Mouse (Mus musculus): ENCODE measurements around the gene Vars.
"Not testable (repeated sequence)": the region's sequence is repeated elsewhere in the genome, so short reads cannot be mapped to it uniquely, and the experiment has no call there.

Vars gene

DNA sequence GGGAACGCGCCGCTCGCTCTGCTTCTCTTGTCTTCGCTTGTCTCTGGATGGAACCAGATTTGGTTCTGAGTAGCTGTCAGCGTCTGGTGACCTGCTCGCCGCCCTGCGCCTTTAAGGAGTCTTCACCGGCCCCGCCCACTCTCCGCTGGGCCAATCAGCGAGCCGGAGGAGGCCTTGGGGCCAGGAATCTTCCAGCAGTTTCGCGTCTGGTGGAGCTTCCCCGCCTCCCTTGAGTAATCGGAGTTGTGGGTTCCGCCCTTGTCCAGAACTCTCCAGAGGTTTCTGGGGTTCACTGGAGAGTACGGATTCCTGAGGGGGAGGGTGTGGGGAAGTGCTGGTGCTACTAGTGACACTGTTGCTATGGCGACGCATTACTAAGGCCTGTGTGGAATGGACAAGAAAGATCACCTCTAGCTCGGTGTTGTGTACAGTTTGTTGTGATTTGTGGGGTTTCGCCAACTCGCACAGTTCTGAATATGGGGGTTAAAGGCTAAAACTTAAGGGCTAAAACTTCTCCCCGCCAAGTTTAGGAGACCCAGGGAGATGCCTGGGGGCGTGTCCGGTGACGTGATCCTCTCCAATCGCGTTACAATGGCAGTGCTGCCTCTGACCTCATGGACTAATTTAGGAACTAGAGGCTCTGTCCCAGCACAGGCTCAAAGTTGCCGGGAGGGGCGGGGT lies 28.6 kb upstream of the Vars start, which contains the start of the genes Hspa1a and Hspa1l:
Gene Hspa1a (minus strand): TSS at position 88 of the 681 bp plus-strand sequence.
Gene Hspa1l (plus strand): TSS at position 635 of the 681 bp plus-strand sequence.
- DNase-seq (ENCODE audit: low spot score): peak; percentile 75

- DNase-seq (ENCODE audit: low spot score): no peak
Measured at GRCm38 (mm10) chr17:34975581-34976492, 24.9 kb upstream of the Vars start.

DNA sequence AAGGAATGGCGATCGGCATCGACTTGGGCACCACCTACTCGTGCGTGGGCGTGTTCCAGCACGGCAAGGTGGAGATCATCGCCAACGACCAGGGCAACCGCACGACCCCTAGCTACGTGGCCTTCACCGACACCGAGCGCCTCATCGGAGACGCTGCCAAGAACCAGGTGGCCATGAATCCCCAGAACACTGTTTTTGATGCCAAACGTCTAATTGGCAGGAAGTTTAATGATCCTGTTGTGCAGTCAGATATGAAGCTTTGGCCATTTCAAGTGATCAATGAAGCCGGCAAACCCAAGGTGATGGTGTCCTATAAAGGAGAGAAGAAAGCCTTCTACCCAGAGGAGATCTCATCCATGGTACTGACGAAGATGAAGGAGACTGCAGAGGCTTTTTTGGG lies 23.8 kb upstream of the Vars start:
- no peak for DNase-seq (ENCODE audit: low spot score)

DNA sequence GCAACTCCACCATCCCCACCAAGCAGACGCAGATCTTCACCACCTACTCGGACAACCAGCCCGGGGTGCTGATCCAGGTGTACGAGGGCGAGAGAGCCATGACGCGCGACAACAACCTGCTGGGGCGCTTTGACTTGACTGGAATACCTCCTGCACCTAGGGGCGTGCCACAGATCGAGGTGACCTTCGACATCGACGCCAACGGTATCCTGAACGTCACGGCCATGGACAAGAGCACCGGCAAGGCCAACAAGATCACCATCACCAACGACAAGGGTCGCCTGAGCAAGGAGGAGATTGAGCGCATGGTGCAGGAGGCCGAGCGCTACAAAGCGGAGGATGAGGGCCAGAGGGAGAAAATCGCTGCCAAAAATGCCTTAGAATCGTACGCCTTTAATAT lies 22.5 kb upstream of the Vars start:
- DNase-seq (ENCODE audit: low spot score): no peak

DNA sequence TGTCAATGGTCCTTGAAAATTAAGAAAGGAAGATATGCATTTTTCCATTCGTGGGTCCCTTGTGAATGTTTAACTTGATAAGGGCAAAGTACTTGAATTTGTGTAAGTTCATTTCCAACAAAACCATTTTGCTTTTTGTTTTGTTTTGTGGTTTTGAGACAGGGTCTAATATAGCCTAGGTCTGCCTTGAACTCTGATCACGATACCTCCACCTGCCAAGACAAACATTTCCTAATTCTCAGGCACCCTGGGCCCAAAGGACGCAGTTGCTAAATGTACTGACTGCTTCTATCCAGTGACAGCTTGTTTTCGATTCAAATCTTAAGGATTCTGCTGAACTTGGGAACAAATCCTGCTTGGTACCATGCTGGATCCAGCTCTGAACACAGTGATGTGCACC lies 21.2 kb upstream of the Vars start:
- DNase-seq (ENCODE audit: low spot score): no peak

GRCm38 (mm10) chr17:34980655-34981054 lies 20.1 kb upstream of the Vars start:
- no peak for DNase-seq (ENCODE audit: low spot score)

DNA sequence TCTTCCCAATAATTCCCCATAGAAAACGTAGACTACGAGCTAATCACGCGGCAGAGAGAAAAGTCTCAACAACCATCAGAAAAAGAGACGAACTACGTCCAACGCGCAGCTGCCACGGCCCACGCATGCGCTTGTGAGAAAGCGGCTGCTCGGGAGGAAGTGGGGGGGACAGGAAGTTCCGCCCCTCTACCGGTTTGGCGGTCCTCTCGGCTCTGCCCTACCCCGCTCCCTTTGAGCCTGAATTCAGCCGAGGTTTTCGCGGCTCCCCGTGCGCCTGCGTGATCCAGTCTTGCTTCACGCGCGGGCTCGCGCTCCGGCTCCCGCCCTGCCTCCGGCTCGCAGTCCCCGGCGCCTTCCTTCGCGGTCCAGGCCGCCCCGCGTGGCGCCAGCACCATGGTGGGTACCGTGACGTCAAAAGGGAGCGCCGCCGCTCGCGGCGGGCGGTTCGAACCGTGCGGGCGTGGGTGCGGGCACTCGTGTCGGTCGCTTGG lies 19.1 kb upstream of the Vars start, which contains the start of gene Lsm2:
Gene Lsm2 (plus strand): TSS at position 173 of the 491 bp plus-strand sequence.
- peak; percentile 87 for DNase-seq (ENCODE audit: low spot score)

DNA sequence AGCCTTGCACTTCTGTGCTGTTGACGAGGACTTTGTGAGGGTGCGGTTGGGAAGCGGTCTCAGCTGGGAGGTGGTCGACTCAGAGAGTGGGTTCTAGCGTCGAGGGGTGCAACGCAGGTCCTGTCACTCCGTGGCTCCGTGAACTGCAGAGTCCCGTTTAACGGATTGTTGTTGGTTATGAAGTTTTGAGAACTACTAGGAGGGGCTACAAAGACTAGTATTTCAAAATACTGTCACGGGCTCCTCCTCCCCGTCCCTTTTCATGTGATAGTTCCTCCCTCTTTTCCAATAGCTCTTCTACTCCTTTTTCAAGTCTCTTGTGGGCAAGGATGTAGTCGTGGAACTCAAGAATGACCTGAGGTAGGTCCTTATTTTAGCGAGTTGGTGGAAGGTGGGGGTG lies 18.5 kb upstream of the Vars start:
- DNase-seq (ENCODE audit: low spot score): no peak

DNA sequence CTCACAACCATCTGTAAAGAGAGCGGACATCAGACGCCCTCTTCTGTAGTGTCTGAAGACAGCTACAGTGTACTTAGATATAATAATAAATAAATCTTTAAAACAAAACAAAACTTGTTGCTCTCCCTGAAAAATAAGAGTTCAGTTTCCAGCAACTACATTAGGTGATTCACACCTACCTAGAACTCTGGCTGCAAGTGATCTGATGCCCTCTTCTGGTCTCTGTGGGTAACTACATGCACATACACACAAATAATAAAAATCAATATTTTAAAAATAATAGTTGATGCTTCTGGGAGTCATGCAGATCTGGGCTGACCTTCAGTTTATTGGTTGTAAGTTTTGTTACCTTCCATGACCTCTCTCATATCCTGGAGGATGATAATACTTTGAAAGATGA lies 16.6 kb upstream of the Vars start:
- DNase-seq (ENCODE audit: low spot score): no peak

- no peak for DNase-seq (ENCODE audit: low spot score)
Measured at GRCm38 (mm10) chr17:34994751-34995150, 6.0 kb upstream of the Vars start.

DNA sequence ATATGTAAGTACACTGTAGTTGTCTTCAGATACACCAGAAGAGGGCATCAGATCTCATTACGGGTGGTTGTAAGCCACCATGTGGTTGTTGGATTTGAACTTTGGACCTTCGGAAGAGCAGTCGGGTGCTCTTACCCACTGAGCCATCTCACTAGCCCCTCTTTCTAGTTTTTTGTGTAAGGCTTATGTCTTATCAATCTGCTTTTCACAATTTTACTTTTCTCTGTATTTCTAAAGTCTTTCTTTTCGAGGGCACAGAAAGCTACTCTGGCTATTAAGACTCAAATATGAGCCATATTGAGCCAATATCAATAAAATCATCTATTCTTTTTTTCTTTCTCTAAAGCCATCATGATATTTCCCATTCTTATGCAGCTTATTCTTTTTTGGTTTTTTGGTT lies 5.6 kb upstream of the Vars start:
- not testable (repeated sequence) for DNase-seq (ENCODE audit: low spot score)

- DNase-seq (ENCODE audit: low spot score): not testable (repeated sequence)
Measured at GRCm38 (mm10) chr17:34995927-34996326, 4.9 kb upstream of the Vars start.

DNA sequence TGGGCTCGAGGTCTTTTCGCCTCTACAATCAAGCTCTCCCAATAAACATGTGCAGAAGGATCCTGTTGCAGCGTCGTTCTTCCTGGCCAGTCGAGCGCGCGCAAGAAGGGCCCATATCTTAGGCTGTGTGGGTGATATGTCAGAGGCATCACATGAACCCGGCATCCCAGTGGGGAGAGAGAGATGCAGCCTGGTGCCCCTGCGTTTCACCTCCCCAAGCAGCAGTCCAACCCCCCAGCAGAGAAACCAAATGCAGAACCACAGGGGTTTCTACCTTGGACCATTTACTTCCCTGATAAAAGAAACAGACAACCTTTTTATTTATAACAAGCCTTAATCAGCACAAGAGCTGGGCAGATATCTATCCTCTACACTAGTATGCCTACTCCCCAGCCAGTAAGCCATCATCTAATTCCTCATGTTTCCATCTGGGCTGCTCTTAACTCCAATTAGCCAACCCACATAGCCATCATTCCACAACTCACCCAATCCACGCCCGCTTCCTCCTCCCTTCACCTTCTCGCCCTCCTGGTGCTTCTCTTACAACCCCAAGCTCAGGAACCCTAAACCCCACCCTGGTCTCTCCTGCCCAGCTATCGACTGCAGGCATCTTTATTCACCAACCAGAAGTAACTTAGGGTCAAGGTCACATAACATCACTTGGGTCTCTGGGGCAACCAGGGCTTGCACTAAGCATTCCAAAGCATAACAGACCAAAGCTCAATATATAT lies 4.2 kb upstream of the Vars start:
- no peak for DNase-seq (ENCODE audit: low spot score)

DNA sequence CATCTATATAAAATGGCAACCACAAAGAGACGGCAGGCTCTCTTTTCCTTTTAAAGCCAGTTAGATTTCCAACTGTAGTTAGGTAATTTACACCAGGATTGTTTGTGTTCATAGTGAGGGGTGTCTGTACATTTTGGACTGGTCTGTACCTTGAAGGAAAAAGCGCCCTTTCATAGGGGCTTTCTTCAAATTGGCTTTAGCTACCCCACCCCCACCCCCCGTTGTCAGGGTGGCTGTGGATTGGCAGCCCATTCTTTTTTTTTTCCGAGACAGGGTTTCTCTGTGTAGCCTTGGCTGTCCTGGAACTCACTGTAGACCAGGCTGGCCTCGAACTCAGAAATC lies 3.7 kb upstream of the Vars start:
- DNase-seq (ENCODE audit: low spot score): no peak

GRCm38 (mm10) chr17:34998526-34999430 lies 2.0 kb upstream of the Vars start:
- DNase-seq (ENCODE audit: low spot score): no peak

GRCm38 (mm10) chr17:34999871-35000716 lies 693 bp upstream of the Vars start:
- DNase-seq (ENCODE audit: low spot score): not testable (repeated sequence)

- no peak for DNase-seq (ENCODE audit: low spot score)
Measured at GRCm38 (mm10) chr17:35001452-35002152, 815 bp downstream of the Vars start.

- no peak for DNase-seq (ENCODE audit: low spot score)
Measured at GRCm38 (mm10) chr17:35002153-35002865, 1.5 kb downstream of the Vars start.

Measured in ovary, adult 18-20 months (tissue).